Mouse (Mus musculus): Measurements from ENCODE around the gene Fkbp11. TPM values are rescaled to one million over a fixed set of nuclear protein-coding genes. Genes with fewer than 3 reads are reported as not detected.
"Not testable (repeated sequence)": the region's sequence is repeated elsewhere in the genome, so short reads cannot be mapped to it uniquely, and the experiment has no call there.

Gene Fkbp11
- polyA plus RNA-seq (2012; rRNA removed) = 11.7 and 15.9 TPM in 2 replicates

- no peak for DNase-seq (ENCODE audit: low spot score)
These were observed at the start of gene Fkbp11 for GRCm38 (mm10) chr15:98727443-98728321. TSS of gene Fkbp11 (minus strand) at chr15:98728198.

GRCm38 (mm10) chr15:98777762-98778161, 49.8 kb upstream of the Fkbp11 start, which contains the start of gene Wnt10b:
TSS of gene Wnt10b (minus strand) at chr15:98778150.
- no peak for DNase-seq (ENCODE audit: low spot score)

DNA sequence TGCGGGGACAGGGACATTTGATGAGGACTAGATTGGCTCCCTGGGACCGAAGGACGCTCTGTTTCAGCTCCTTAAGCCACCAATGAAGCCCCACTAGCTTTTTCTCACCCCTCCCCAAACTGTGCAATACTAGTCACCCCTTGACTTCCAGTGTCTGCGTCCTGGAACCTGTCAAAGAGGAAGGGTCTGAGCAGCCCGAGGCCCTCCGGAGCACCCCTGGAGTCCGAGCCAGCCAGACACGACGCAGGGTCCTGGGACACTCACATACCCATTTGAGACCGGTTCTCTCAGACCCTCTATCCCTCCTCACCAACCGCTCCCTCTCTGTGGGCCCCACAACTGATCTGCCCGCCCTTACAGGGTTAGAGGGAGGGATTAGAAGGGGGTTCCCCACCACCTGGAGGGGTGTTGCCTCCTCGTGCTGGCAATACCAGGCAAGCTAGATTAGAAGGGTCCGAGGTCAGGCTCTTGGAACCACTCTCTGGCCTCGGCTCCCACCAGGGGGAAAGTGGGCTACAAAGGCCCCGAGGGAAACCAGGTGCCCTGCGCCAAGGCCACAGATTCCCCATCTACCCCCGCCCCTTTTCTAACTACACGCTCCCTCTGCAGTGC, 49.1 kb upstream of the Fkbp11 start:
- no peak for DNase-seq (ENCODE audit: low spot score)

DNA sequence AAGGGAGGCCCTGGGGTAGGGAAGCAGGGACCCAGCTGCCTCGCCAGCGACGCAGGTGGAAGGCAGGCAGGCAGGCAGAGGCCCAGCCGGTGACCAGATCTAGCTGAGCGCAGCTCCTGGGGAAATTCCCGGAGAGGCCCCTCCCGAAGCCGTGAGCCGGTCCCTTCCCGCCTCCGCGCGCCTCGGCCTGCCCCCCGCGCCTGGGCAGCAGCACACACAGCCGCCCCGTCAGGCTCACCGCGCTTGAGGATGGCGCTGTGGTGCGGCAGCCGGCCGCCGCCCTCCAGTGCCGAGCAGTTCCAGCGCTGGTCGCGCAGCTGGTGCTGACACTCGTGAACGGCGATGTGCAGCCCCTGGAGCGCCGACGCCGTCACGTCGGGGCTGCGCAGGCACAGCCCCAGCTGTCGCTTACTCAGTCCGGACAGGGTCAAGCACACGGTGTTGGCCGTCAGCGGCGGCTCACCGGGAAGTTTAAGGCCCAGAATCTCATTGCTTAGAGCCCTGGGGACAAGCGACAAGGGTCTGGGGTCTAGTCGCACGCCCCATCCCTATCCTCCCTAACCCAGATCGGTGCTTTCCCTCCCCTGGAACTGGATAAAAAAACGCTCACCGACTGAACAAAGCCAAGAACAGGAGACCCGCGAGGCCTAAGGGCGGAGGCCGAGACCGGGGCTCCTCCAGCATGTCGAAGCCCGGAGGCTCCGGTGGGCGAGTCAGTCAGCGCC, 48.4 kb upstream of the Fkbp11 start:
- DNase-seq (ENCODE audit: low spot score) = no peak

DNA sequence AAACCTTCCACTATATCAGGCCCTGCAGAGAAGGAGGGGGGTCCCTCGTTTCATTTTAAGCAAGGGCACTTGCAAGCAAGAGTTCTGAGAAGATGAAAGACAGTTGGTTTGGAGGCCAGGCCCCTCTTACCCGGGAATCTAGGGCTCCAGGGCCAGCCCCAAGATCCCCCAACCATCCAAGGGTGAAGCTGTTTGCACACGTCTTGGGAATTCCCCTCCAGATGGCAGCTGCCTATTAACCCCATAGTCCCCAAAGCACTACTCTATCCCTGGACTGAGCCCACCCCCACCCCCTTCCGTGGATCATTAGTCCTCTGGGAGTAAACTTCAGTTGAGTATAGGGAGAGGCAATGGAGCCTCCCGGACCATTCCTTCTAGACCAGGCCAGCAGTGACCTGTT, 47.5 kb upstream of the Fkbp11 start:
- no peak for DNase-seq (ENCODE audit: low spot score)

- DNase-seq (ENCODE audit: low spot score) = no peak
These were observed 46.1 kb upstream of the Fkbp11 start for GRCm38 (mm10) chr15:98774096-98774495.

DNA sequence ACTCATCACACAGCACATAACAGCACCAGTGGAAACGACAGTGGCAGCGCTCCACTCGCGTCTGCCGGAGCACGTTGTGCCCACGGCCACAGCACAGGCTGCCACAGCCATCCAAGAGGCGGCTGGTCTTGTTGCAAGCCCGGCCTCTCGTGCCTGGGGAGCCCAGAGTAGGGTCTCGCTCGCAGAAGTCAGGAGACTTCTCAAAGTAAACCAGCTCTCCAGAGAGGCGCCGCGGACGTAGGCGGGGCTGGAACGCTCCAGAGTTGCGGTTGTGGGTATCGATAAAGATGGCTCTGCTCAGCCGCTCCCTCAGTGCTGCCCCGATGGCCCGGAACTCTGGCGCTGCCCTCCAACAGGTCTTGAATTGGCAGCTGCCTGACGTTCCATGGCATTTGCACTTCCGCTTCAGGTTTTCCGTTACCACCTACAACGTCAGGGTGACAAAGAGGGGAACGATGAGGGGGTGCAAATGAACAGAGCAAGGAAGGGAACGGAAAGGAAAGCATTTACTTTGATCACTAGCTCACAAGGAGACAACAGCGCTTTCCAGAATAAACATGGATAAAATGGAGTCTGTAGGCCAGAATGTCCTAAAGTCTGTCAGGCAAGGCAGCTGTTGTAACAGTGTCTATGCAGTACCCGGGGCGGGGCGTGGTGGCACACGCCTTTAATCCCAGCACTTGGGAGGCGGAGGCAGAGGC, 44.7 kb upstream of the Fkbp11 start:
- DNase-seq (ENCODE audit: low spot score) = no peak

DNA sequence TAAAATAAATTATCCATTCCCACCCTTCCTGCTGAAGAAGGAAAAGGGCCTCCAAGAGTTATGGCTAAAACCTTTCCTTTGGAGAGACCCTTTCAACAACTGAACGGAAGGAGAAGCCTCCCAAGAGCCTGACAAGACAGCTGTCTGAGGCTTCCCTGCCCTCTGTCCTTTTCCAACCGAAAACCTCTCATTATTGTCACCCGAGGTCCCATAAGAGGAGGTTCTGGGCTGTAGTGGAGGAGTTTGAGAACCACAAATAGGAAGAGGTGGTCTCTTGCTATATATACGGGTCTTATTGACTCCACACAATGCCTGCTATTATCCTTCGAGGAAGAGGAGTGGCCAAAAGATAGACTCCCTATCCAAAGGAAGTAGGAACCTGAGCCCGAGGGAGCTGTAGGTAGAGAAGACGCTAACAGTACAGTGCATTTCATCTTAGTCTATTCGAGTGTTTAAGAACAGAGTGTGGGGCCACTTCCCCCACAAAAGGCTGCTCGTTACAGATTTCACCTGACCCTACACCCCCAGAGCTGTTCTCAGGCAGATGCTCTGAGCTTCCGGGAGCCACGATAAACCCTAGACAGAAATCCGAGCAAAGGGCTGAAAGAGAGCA, 43.9 kb upstream of the Fkbp11 start:
- DNase-seq (ENCODE audit: low spot score) = no peak

DNA sequence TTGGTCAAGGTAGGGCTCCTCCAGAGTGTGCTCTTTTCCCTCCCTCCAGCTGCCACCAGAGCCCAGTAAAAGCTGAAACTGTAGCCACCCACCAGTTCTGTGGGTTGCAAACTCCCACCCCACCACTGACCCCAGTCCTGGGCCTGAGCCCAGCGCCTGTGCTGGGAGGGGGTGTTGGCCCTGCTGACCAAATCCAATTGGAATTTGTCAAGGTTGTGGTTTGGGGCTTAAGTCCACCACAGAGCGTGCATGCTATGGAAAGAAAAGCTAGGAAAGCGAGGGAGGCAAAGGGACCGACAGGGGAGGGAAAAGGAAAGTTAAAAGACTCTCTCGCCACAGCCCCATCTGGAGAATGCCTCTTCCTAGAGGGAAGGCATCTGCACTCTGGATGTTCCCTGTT, 40.3 kb upstream of the Fkbp11 start:
- DNase-seq (ENCODE audit: low spot score) = no peak

DNA sequence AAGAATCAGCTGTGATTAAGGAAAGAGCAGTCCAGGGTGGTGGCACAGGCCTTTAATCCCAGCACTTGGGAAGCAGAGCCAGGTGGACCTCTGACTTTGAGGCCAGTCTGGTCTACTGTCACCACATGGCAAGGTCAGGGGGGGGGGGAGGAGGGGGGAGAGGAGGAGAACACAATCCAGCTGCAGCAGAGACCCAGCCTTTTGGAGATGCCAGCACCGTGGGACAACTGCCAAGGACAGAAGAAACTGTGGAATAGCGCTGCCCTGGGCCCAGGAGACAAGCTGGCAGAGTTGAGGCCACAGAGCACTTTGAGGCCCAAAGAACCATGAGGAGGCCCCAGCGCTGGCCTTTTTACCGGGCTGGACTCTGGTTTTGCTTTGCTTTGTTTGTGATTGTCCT, 37.9 kb upstream of the Fkbp11 start:
- DNase-seq (ENCODE audit: low spot score) = no peak

DNA sequence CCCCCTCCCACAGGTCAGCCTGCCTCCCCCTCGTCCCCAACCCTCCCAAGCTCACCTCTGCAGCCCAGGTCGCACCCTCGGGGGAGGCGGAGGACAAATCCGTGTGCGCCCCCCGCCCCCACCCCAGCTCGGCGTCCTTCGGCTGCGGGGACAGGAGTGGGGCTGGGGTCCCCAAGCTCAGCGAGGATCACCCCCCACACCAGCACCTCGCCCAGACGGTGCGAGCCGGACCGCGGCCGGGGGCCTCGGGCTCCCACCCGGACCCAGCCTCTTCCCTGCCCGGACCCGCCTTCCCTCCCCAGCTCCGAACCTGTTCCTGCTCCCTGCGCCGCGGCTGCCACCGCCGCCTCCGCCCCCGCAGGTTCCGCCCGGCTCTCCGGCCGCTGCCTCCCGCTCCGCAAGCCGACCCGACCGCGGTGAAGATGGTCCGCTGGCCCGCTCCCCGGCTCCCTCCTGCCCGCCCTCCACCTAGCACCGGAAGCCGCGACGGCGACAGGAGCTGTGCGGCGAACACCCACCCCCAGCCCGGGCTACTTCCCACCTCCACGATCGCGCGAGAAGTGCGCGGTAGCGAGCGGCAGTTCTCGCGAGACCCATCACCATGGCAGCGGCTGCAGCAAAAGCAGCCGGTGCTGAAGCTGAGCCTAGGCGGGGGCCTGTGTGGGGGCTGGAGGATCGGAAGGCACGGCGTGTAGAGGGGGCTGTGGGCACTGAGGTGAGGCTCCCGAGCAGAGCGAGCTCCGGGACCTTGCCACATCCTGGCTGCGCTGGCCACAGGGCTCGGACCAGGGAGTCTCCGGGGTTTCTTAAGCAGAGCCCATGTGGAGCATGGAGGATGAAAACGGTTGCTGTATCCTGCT, 34.9 kb upstream of the Fkbp11 start, which contains the start of gene Arf3:
TSS of gene Arf3 (minus strand) at position 545 of the 860 bp plus-strand sequence.
- peak; percentile 98 for DNase-seq (ENCODE audit: low spot score)

DNA sequence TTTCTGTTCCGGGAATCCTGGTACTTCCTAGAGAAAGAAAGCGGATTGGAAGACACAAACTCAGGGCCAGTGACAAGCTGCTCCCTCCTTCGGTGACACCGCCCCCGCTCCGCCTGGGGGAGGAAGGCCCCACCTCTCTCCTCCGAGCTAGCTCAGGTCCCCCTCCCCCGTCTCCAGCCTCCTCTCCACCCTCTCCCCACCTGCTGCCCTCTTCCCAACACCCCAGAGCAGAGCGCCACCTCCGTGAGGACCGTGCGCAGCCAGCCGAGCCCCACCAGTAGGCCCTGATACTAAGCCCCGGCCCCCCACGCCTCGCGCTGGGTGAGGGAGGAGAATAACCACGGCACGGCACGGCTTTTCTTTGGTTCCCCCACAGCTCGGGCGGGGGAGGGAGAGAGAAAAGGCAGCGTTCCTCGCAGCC, 34.2 kb upstream of the Fkbp11 start:
- DNase-seq (ENCODE audit: low spot score) = peak; percentile 54

GRCm38 (mm10) chr15:98754125-98754524, 26.1 kb upstream of the Fkbp11 start:
- no peak for DNase-seq (ENCODE audit: low spot score)

- no peak for DNase-seq (ENCODE audit: low spot score)
These were observed 25.0 kb upstream of the Fkbp11 start for GRCm38 (mm10) chr15:98753021-98753423.

GRCm38 (mm10) chr15:98749093-98749492, 21.1 kb upstream of the Fkbp11 start:
- no peak for DNase-seq (ENCODE audit: low spot score)

- no peak for DNase-seq (ENCODE audit: low spot score)
These were observed 19.3 kb upstream of the Fkbp11 start for GRCm38 (mm10) chr15:98747296-98747695.

- no peak for DNase-seq (ENCODE audit: low spot score)
These were observed 18.5 kb upstream of the Fkbp11 start for GRCm38 (mm10) chr15:98746344-98746965.

DNA sequence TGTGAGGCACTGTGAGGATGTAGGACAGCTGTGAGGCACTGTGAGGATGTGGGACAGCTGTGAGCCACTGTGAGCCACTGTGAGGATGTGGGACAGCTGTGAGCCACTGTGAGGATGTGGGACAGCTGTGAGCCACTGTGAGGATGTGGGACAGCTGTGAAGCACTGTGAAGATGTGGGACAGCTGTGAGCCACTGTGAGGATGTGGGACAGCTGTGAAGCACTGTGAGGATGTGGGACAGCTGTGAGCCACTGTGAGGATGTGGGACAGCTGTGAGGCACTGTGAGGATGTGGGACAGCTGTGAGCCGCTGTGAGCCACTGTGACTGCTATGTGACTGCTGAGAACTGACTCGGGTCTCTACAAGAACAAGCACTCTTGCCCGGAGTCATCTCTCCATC, 15.9 kb upstream of the Fkbp11 start:
- DNase-seq (ENCODE audit: low spot score) = not testable (repeated sequence)

GRCm38 (mm10) chr15:98742766-98743428, 14.9 kb upstream of the Fkbp11 start:
- no peak for DNase-seq (ENCODE audit: low spot score)
